Comparison of ENCODE assay signal across 19 mouse cellular contexts in the genomic region with DNA sequence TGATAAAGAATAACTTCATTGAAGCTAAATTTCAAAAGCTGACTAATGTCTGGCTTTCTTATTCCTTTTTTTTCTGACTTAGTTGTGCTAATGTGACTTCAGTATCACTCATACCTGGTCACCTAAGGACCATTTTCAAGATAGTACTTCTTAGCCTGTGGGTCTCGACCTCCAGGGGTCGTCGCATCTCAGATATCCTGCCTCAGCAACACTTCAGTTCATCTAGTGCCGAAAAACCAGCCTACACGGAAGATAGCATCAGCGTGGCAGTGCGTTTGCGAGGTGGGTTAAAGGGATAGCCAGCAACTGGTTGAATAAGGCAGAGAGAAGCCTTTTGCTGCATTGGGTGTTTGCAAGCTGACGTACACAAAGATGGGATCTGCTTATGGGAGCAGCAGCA.
DNase-seq lines count a peak whose midpoint lies in the region; ATAC-seq and TF ChIP-seq lines count a peak whose summit lies in the region.
"Had no signal": no experiment of that assay in that cellular context is flagged by ENCODE, and none has a peak within 500 bp of the region (broad histone marks: within the 10 kb centered on the region; RNA-seq: fewer than 3 reads in every experiment).

No protein-coding gene starts in this region.

- H3K36me3 ChIP-seq in midbrain, embryonic 11.5 days (ENCODE audit: control insufficient read depth, insufficient read depth, low read length) = no peaks in the 10 kb centered on the region
- no peaks in the 10 kb centered on the region for H3K36me3 ChIP-seq in midbrain, postnatal 0 days (ENCODE audit: insufficient read depth, low read length)
- H3K36me3 ChIP-seq: embryonic facial prominence, embryonic 10.5 days; hindbrain, embryonic 10.5 days had no signal

- no peak overlapping the region for H3K9ac ChIP-seq in midbrain, embryonic 11.5 days (ENCODE audit: low read length)
- no peak overlapping the region for H3K9ac ChIP-seq in midbrain, postnatal 0 days (replicated peaks; ENCODE audit: low read length, poor library complexity, severe bottlenecking)
- H3K9ac ChIP-seq: hindbrain, embryonic 14.5 days had no signal

- WGBS in midbrain, embryonic 11.5 days = 58% methylated on average over 9 of the region's 9 CpGs
- WGBS in midbrain, postnatal 0 days = 54% methylated on average over 9 of the region's 9 CpGs

- H3K4me1 ChIP-seq in midbrain, embryonic 11.5 days (ENCODE audit: control insufficient read depth, insufficient read depth, low read length) = no peaks in the 10 kb centered on the region
- no peaks in the 10 kb centered on the region for H3K4me1 ChIP-seq in midbrain, postnatal 0 days (ENCODE audit: insufficient read depth, low read length)

- no peaks in the 10 kb centered on the region for H3K27me3 ChIP-seq in midbrain, embryonic 11.5 days (ENCODE audit: control insufficient read depth, insufficient read depth, low read length)
- no peaks in the 10 kb centered on the region for H3K27me3 ChIP-seq in midbrain, postnatal 0 days (ENCODE audit: insufficient read depth, low read length)
- H3K27me3 ChIP-seq: Patski had no signal

- TF ChIP-seq POLR2A in brain, embryonic 14.5 days (IDR thresholded peaks at IDR 0.05; ENCODE audit: borderline replicate concordance, extremely low read depth, insufficient read depth, insufficient read length, poor library complexity, severe bottlenecking) = no peak

- no peak overlapping the region for H3K27ac ChIP-seq in midbrain, embryonic 11.5 days (ENCODE audit: low read depth, low read length)
- no peak overlapping the region for H3K27ac ChIP-seq in midbrain, postnatal 0 days (ENCODE audit: low read depth, low read length)
- H3K27ac ChIP-seq: embryonic facial prominence, embryonic 10.5 days; heart, adult 2 months; hindbrain, embryonic 10.5 days; hindbrain, embryonic 14.5 days had no signal

- peak; percentile 86 for DNase-seq in midbrain, embryonic 11.5 days (ENCODE audit: low spot score, missing footprints)
- no peak for DNase-seq in midbrain, postnatal 0 days (ENCODE audit: low spot score)
- peak; percentile 13 for DNase-seq in brain, embryonic 14.5 days (ENCODE audit: low read depth)
- peak; percentile 13 for DNase-seq in naive thymus-derived CD4-positive, alpha-beta T cell, adult 2 months (ENCODE audit: low read depth)
- DNase-seq in thymus, postnatal 36 days = peak; percentile 19 to 27
- DNase-seq in lung, postnatal 4 days = no peak
- no peak for DNase-seq in layer of hippocampus, postnatal 10 days (ENCODE audit: low spot score in 2 of 2)
- DNase-seq: adrenal gland, postnatal 14 days; cerebellum, adult 18-20 months; cerebellum, adult 9-11 months; cerebellum, postnatal 36 days; heart, adult 2 months had no signal

- H3K4me2 ChIP-seq in midbrain, embryonic 11.5 days = no peak overlapping the region
- no peak overlapping the region for H3K4me2 ChIP-seq in midbrain, postnatal 0 days (ENCODE audit: low read depth, low read length, poor library complexity, severe bottlenecking)
- H3K4me2 ChIP-seq: heart, embryonic 11.5 days; hindbrain, embryonic 14.5 days had no signal

- TF ChIP-seq CTCF in midbrain, postnatal 0 days (IDR thresholded peaks at IDR 0.05) = no peak
- TF ChIP-seq CTCF in brain, embryonic 14.5 days (IDR thresholded peaks at IDR 0.05; ENCODE audit: borderline replicate concordance, extremely low read depth, insufficient read depth, insufficient read length) = no peak

- H3K4me3 ChIP-seq in midbrain, embryonic 11.5 days (ENCODE audit: low read depth, low read length) = no peak overlapping the region
- no peak overlapping the region for H3K4me3 ChIP-seq in midbrain, postnatal 0 days (ENCODE audit: low read depth, low read length)
- H3K4me3 ChIP-seq: embryonic facial prominence, embryonic 10.5 days; heart, adult 2 months; hindbrain, embryonic 10.5 days had no signal

- no peaks in the 10 kb centered on the region for H3K9me3 ChIP-seq in midbrain, embryonic 11.5 days (ENCODE audit: control insufficient read depth, low read length)
- no peaks in the 10 kb centered on the region for H3K9me3 ChIP-seq in midbrain, postnatal 0 days (ENCODE audit: low read length)
- H3K9me3 ChIP-seq: embryonic facial prominence, embryonic 10.5 days; hindbrain, embryonic 10.5 days had no signal

- ATAC-seq in midbrain, embryonic 11.5 days (ENCODE audit: low FRiP score) = no peak
- no peak for ATAC-seq in midbrain, postnatal 0 days (ENCODE audit: low FRiP score)
- ATAC-seq: activated CD4-positive, CD25-positive, alpha-beta regulatory T cell, adult 4 months; forebrain, embryonic 14.5 days; Patski had no signal

Comparison
In these comparisons a context has a peak if more than half of its experiments do, and no peak if none do; other contexts are left out.
1. DNase-seq: peak in midbrain, embryonic 11.5 days (single experiment), brain, embryonic 14.5 days (single experiment), naive thymus-derived CD4-positive, alpha-beta T cell, adult 2 months (single experiment) and thymus, postnatal 36 days (2 of 2); none in midbrain, postnatal 0 days (single experiment), lung, postnatal 4 days (0 of 2) and layer of hippocampus, postnatal 10 days (0 of 2).